In the genomic region with DNA sequence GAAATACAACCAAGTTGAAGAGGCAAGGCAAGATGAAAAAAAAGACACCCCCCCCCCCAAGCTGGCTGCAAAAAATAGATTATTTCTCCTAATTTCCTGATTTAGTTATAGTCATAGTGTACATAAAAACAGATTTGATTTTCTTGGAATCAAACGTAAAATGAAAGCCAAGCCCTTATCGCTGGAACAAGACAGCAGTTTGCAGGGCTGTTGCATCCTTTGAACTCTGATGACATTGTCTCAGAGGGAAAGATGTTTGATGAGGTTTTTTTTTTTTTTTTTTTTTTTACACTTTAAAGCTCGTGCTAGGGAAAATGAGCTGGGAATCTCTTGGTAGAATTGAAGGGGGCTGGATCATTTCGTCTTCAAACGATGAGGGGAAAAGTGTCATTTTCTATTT, we compare ENCODE assay signal across 10 mouse cellular contexts. TPM values are rescaled to one million over a fixed set of nuclear protein-coding genes. Genes with fewer than 3 reads are reported as not detected.
"Had no signal": no experiment of that assay in that cellular context is flagged by ENCODE, and none has a peak within 500 bp of the region (broad histone marks: within the 10 kb centered on the region; RNA-seq: fewer than 3 reads in every experiment).

No protein-coding gene starts in this region.

- H3K4me3 ChIP-seq: limb, embryonic 15.5 days; lung, embryonic 15.5 days; midbrain, embryonic 12.5 days; myocyte; neural tube, embryonic 15.5 days had no signal

- H3K36me3 ChIP-seq: limb, embryonic 15.5 days; lung, embryonic 15.5 days; midbrain, embryonic 12.5 days; neural tube, embryonic 15.5 days had no signal

- H3K4me1 ChIP-seq: limb, embryonic 15.5 days had no signal

- H3K27ac ChIP-seq: limb, embryonic 15.5 days; lung, embryonic 15.5 days; midbrain, embryonic 12.5 days; neural tube, embryonic 15.5 days had no signal

- H3K9ac ChIP-seq: limb, embryonic 15.5 days; lung, embryonic 15.5 days; midbrain, embryonic 12.5 days; neural tube, embryonic 15.5 days had no signal

- DNase-seq: kidney, adult 8-10 months; kidney, postnatal 25 days; lung, postnatal 14 days; right cerebral cortex, adult 18-20 months had no signal

- ATAC-seq: intestine, postnatal 0 days had no signal

- H3K9me3 ChIP-seq: limb, embryonic 15.5 days; lung, embryonic 15.5 days; midbrain, embryonic 12.5 days; neural tube, embryonic 15.5 days had no signal

- H3K27me3 ChIP-seq: limb, embryonic 15.5 days; lung, embryonic 15.5 days; midbrain, embryonic 12.5 days; neural tube, embryonic 15.5 days had no signal

- H3K4me2 ChIP-seq: limb, embryonic 15.5 days; lung, embryonic 15.5 days; midbrain, embryonic 12.5 days; neural tube, embryonic 15.5 days had no signal

RNA-seq across cellular contexts. Expression of a gene that starts 21.4 kb away (rescaled TPM):
- polyA plus RNA-seq: myocyte had no signal
